8 mouse cellular contexts compared by ENCODE assay signal in genomic region chr5:117978159-117978697, GRCm38 (mm10). TPM values are rescaled to one million over a fixed set of nuclear protein-coding genes. Genes with fewer than 3 reads are reported as not detected.
A peak's percentile ranks its signal among the peaks of the same experiment; 100 is the strongest.
DNase-seq lines count a peak whose midpoint lies in the region; ATAC-seq and TF ChIP-seq lines count a peak whose summit lies in the region.

No protein-coding gene starts in this region.

- H3K79me2 ChIP-seq in liver, adult 2 months (ENCODE audit: control insufficient read depth, insufficient read depth, low read length): peaks cover 14% of the 10 kb centered on the region

- TF ChIP-seq CTCF in liver, adult 2 months (IDR thresholded peaks at IDR 0.05; ENCODE audit: low read depth, low read length): no peak

- H3K36me3 ChIP-seq in liver, adult 2 months (ENCODE audit: control insufficient read depth, insufficient read depth, low read length): peaks cover 19% of the 10 kb centered on the region; the same call in 1 of the 2 replicates
- peaks cover 49% of the 10 kb centered on the region for H3K36me3 ChIP-seq in forebrain, embryonic 10.5 days (replicated peaks)
- H3K36me3 ChIP-seq in limb, embryonic 12.5 days: peaks cover 44% of the 10 kb centered on the region
- peaks cover 31% of the 10 kb centered on the region for H3K36me3 ChIP-seq in neural tube, embryonic 15.5 days

- H3K9ac ChIP-seq in liver, adult 2 months (ENCODE audit: low read depth, low read length): peak overlapping the region; percentile 99
- peak overlapping the region; percentile 94 for H3K9ac ChIP-seq in limb, embryonic 12.5 days (replicated peaks)
- peak overlapping the region; percentile 94 for H3K9ac ChIP-seq in neural tube, embryonic 15.5 days (replicated peaks)

- no peaks in the 10 kb centered on the region for H3K27me3 ChIP-seq in liver, adult 2 months (ENCODE audit: control insufficient read depth, insufficient read depth, low read length)
- H3K27me3 ChIP-seq in forebrain, embryonic 10.5 days (ENCODE audit: poor library complexity, severe bottlenecking): peaks cover 5% of the 10 kb centered on the region; the same call in 1 of the 2 replicates
- no peaks in the 10 kb centered on the region for H3K27me3 ChIP-seq in limb, embryonic 12.5 days
- H3K27me3 ChIP-seq in neural tube, embryonic 15.5 days (replicated peaks): no peaks in the 10 kb centered on the region

- peak overlapping the region; percentile 90 for H3K27ac ChIP-seq in liver, adult 2 months (replicated peaks; ENCODE audit: insufficient read depth, low read depth, low read length)
- H3K27ac ChIP-seq in forebrain, embryonic 10.5 days: peak overlapping the region; percentile 98
- 0 out of 2 replicates have a peak overlapping the region, but pooled peaks have one; percentile 5 for H3K27ac ChIP-seq in limb, embryonic 12.5 days
- H3K27ac ChIP-seq in neural tube, embryonic 15.5 days (replicated peaks): peak overlapping the region; percentile 92

- H3K9me3 ChIP-seq in forebrain, embryonic 10.5 days: no peaks in the 10 kb centered on the region
- no peaks in the 10 kb centered on the region for H3K9me3 ChIP-seq in limb, embryonic 12.5 days
- no peaks in the 10 kb centered on the region for H3K9me3 ChIP-seq in neural tube, embryonic 15.5 days (replicated peaks)

- H3K4me3 ChIP-seq in liver, adult 2 months (ENCODE audit: insufficient read depth, low read depth, low read length): peak overlapping the region; percentile 99
- H3K4me3 ChIP-seq in forebrain, embryonic 10.5 days: peak overlapping the region; percentile 99
- H3K4me3 ChIP-seq in limb, embryonic 12.5 days (replicated peaks): peak overlapping the region; percentile 99
- peak overlapping the region; percentile 96 for H3K4me3 ChIP-seq in neural tube, embryonic 15.5 days (replicated peaks)

- no peak for ATAC-seq in limb, embryonic 12.5 days (ENCODE audit: insufficient number of reproducible peaks, insufficient read depth, low FRiP score, low TSS enrichment, low read depth)
- ATAC-seq in neural tube, embryonic 15.5 days (ENCODE audit: low FRiP score): no peak

- WGBS in liver, adult 2 months: 24% methylated on average over 17 of the region's 17 CpGs
- WGBS in forebrain, embryonic 10.5 days: 65% methylated on average over 17 of the region's 17 CpGs
- 60% methylated on average over 17 of the region's 17 CpGs for WGBS in limb, embryonic 12.5 days
- 31% methylated on average over 17 of the region's 17 CpGs for WGBS in neural tube, embryonic 15.5 days

- H3K4me1 ChIP-seq in liver, adult 2 months (ENCODE audit: control insufficient read depth, insufficient read depth, low read length): peaks cover 33% of the 10 kb centered on the region
- peaks cover 31% of the 10 kb centered on the region for H3K4me1 ChIP-seq in forebrain, embryonic 10.5 days
- peaks cover 20% of the 10 kb centered on the region for H3K4me1 ChIP-seq in limb, embryonic 12.5 days (replicated peaks)
- H3K4me1 ChIP-seq in neural tube, embryonic 15.5 days: peaks cover 41% of the 10 kb centered on the region

- TF ChIP-seq POLR2A in liver, adult 2 months (IDR thresholded peaks at IDR 0.05; ENCODE audit: extremely low read depth, insufficient read depth, low read length): no peak

- H3K4me2 ChIP-seq in limb, embryonic 12.5 days: peak overlapping the region; percentile 85
- H3K4me2 ChIP-seq in neural tube, embryonic 15.5 days: peak overlapping the region; percentile 78

- peak; percentile 52 for DNase-seq in liver, adult 2 months (ENCODE audit: extremely low read depth, low read depth, low spot score)
- no peak for DNase-seq in liver
- peak; percentile 28 for DNase-seq in forebrain, embryonic 10.5 days (ENCODE audit: extremely low spot score, low spot score)
- DNase-seq in embryo, embryonic 11 days: no peak
- no peak for DNase-seq in right cerebral cortex, adult 2 months (ENCODE audit: low spot score in 2 of 2)
- DNase-seq in adipocyte (ENCODE audit: low spot score): no peak

RNA-seq across cellular contexts. Expression of gene Fbxo21, which starts 1.7 kb away (rescaled TPM):
- total RNA-seq in liver, adult 2 months (2014; rRNA removed): 55.8 and 83.0 TPM in 2 replicates
- 41.9 and 79.0 TPM in 2 replicates for polyA plus RNA-seq in liver, adult 2 months (2012; rRNA removed)
- polyA plus RNA-seq in forebrain, embryonic 10.5 days (2016; fragmentation: Nextera tagmentation; extraction: Ambion mirVana): 105 and 107 TPM in 2 replicates
- 87.4 and 89.0 TPM in 2 replicates for polyA plus RNA-seq in limb, embryonic 12.5 days (2016; fragmentation: Nextera tagmentation; extraction: Ambion mirVana)
- 127 and 143 TPM in 2 replicates for polyA plus RNA-seq in neural tube, embryonic 15.5 days (2015; fragmentation: Nextera tagmentation; extraction: Ambion mirVana)

RNA-seq across cellular contexts. Expression of gene Tesc, which starts 49.3 kb away (rescaled TPM):
- 0.18 and 0.94 TPM in 2 replicates for total RNA-seq in liver, adult 2 months (2014; rRNA removed)
- 0.35 and 0.41 TPM in 2 replicates for polyA plus RNA-seq in liver, adult 2 months (2012; rRNA removed)
- 0.52 and 0.92 TPM in 2 replicates for polyA plus RNA-seq in forebrain, embryonic 10.5 days (2016; fragmentation: Nextera tagmentation; extraction: Ambion mirVana)
- polyA plus RNA-seq in limb, embryonic 12.5 days (2016; fragmentation: Nextera tagmentation; extraction: Ambion mirVana): 0.49 and 0.74 TPM in 2 replicates
- 3.5 and 3.9 TPM in 2 replicates for polyA plus RNA-seq in neural tube, embryonic 15.5 days (2015; fragmentation: Nextera tagmentation; extraction: Ambion mirVana)

Comparison
In these comparisons a context has a peak if more than half of its experiments do, and no peak if none do; other contexts are left out.
1. DNase-seq: peak in liver, adult 2 months (single experiment) and forebrain, embryonic 10.5 days (single experiment); none in liver (single experiment), embryo, embryonic 11 days (single experiment), right cerebral cortex, adult 2 months (0 of 2) and adipocyte (single experiment).
2. H3K27ac ChIP-seq: peak in every context shown above with its lines; median percentile 98 in forebrain, embryonic 10.5 days; 92 in neural tube, embryonic 15.5 days; 90 in liver, adult 2 months; 5 in limb, embryonic 12.5 days.
3. Peak in every context shown above with its lines, with median percentiles within 50 percentile points of each other: H3K4me3 ChIP-seq and H3K9ac ChIP-seq.